Mouse (Mus musculus) ovary, adult 10 weeks (tissue): Measurements from ENCODE around the gene Hoxb5. TPM values are rescaled to one million over a fixed set of nuclear protein-coding genes. Genes with fewer than 3 reads are reported as not detected.

ENCODE experiments used
- polyA plus RNA-seq: library from polyadenylated mRNA; stranded (reverse); fragments of 350-450 nt; fragmentation: Illumina TruSeq; extraction: RNeasy Lipid Tissue Mini Kit (QIAGEN cat#74804); gene quantifications from one replicate; pipeline ENCODE4 v1.2.3, GENCODE M21; 2014

The Hoxb5 gene
- polyA plus RNA-seq: 1.2 TPM

DNA sequence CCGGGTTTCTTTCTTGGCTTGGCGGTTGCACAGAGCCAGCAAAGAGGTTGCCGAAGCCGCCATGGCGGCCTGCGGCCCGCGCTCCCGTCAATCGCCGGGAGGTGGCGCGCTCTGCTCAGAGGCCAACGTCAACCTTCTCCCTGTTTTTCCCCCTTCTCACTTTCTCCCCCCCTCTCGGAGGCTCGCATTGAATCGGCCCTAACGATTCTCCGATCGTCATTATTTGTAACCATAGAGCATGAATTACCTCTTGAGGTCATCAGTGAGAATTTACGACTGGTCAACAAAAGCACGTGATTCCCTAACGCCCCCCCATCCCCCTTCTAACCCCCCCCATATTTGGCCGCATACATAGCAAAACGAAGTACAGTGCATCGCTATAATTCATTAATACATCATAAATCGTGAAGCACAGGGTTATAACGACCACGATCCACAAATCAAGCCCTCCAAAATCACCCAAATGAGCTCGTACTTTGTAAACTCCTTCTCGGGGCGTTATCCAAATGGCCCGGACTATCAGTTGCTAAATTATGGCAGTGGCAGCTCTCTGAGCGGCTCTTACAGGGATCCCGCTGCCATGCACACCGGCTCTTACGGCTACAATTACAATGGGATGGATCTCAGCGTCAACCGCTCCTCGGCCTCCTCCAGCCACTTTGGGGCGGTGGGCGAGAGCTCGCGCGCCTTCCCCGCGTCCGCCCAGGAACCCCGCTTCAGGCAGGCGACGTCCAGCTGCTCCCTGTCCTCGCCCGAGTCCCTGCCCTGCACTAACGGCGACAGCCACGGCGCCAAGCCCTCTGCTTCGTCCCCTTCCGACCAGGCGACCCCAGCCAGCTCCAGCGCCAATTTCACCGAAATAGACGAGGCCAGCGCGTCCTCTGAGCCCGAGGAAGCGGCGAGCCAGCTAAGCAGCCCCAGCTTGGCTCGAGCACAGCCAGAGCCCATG is at the start of gene Hoxb5:
Gene Hoxb5 (plus strand): TSS at position 186 of the 949 bp plus-strand sequence.

DNA sequence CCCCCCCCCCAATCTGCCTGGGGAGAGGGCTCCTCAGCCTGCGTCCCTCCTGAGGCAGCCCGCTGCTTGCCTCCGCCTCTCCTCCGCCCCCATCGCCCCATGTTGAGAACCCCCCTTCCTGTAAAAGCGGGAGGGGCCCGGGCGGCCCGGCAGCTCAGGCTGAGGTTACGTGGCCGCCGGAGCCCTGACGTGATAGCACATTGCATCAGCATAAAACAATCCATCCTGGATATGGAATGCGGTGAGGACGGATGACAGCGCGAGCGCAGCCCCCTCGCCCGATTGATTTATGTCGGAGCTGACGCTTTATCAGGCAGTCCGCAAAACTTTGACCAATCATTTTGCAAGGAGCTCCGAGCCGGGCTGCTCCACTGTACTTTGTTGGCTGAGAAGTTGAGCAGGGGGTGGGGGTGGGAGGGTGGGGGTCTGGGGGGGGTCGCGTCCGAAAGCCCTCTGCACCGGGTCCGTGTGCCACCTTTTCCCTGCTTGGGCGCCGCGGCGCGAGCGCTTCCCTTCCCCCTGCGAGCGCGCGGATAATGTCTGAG is 32.1 kb upstream of the Hoxb5 start, which contains the start of gene Hoxb9:
Gene Hoxb9 (plus strand): TSS at position 462 of the 545 bp plus-strand sequence.

DNA sequence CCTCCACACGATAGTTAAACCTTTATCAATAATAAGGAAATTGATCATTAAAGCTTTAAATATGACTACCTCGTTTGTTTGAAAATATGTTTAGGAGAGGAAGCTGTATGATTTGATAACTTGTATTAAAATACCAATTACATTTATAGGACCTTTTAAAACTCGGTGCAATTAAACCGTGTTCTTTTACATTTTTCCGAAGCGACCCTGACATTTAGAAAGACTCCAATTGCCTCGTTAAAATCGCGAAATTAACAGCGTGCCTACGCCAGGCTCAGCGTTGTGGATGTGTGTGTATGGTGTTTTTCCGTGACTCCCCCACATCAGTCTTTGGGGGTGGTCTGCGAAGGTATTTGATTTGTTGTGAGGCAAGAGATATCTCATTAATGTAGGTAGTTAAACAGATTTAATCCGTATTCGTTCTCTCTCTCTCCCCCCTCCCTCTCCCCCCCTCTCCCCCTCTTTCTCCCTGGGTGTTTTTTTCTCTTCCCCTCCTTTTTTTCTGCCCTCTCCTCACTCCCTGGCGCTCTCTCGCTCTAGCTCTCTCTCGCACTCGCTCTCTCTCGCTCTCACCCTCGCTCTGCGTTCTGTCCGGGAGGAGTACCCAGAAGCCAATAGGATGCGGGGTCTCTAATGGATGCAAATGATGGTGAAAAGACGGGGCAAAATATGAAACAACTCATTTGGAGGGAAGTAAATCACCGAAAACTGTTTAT is 21.1 kb upstream of the Hoxb5 start, which contains the start of gene Hoxb8:
Gene Hoxb8 (plus strand): TSS at position 51 of the 716 bp plus-strand sequence.

DNA sequence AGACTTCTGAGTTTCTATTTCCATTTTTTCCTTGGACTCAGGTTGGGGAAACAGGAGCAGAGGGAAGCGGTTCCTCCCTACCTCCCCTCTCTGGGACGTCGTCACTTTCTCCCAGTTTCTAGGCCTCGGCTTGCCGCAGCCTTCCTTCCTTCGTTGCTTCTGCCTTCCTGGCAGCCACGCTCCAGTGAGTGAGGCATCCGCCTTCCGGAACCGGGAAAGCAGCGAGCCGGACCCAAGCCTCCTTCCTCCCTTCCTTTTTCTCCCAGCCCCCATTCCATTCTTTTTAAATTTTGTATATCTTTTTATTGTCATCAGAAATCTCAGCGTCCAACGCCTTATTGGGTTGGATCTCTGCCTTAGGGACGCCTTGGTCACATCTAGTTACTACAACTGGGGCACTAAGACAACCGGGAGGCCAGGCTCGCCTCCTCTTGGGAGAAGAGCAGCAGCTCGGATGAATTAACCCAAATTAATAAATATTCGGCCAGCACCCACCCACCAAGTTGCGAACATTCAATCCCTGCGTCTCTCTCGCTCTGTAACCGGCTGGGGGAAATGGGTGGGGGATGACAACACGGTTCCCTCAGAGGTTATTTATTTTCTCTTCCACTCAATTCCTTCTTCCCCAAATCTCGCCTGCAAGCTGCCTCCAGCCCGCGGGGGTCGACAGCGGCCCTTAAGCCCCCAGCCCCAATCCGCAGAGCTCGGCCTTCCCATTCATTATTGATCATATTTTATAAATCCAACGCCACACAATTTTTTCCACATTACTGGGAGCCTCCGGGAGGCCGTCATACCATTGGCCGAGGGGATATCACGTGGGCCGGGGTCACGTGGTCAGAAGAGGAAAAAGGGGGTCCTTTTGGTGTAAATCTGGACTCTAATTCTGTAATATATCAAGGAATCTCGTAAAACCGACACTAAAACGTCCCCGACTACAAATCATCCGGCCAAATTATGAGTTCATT is 17.1 kb upstream of the Hoxb5 start, which contains the start of gene Hoxb7:
Gene Hoxb7 (plus strand): TSS at position 853 of the 968 bp plus-strand sequence.

DNA sequence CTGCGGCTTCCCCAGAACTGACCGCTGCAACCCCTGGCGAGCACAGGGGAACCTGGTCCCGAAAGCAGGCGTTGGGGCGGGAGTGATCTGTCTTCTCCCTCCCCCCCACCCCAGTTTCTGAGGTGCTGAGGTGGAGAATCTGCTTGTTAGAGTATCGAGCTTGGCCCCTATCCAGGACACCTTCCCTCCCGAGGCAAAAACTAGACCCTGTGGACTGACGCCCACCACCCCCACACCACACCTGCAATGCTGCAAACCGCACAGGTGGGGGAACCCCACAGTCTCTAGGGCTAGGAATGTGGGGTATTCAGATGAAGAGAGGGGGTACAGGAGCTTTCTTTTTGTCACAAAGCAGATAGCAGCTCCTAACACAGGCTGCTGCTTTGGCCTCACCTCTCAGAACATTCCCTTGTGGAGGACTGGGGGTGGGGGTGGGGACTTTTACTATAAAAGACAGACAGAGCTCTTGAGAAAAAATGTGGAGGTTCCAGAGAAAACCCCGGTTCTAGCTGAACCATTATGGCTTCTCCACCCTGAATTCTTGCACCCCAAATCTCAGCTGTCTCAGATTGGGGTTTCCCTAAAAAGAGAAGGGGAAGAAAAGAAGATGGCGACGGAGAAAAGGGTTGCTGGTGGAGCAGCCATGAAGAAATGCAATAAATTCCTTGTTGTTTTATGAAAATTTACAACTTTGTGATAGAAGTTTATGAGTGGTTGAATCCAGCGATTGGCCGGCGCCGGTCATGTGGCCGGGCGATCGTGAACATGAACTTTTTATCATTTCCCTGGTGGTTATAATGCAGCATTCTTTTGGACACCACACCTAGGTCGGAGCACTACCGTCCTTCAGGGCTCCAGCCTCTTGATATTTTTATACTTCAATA is 11.2 kb upstream of the Hoxb5 start, which contains the start of gene Hoxb6:
Gene Hoxb6 (plus strand): TSS at position 796 of the 884 bp plus-strand sequence.

DNA sequence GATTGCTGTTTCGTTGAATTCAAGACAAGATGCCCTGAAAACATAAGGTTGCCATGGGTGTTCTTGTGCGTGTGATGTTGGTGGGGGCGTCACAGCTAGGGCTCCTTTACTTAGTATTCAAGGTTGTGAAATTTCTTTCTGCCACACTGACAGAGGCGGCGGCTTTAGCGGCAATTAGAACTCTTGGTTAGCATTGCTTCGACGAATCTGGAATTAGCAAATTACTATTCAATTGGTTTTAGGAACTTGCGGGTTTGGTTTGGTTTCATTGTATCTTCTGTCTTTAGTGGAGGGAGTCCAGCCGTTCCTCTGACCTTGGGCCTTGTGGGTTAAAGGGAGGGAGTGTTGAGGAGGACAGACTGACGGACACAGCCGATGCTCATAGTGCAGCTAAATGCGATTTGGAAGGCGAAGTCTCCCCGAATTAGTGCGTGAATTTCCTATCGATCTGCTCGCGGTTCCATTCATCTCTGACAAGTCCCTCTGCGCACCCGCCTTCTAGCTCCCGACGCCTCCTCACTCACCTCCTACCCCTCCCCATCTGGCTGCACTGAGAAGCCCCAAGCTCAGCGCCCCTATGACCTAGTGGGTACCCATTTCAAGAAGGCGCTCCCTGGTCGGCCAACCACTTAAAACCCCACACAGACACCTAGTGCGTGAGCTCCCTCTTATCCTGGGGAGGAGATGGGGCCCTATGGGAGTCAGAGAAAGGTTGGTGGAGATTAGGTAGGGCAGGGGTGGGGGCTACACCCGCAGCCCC is 14.7 kb downstream of the Hoxb5 start, which contains the start of gene Hoxb4:
Gene Hoxb4 (plus strand): TSS at position 660 of the 760 bp plus-strand sequence.

DNA sequence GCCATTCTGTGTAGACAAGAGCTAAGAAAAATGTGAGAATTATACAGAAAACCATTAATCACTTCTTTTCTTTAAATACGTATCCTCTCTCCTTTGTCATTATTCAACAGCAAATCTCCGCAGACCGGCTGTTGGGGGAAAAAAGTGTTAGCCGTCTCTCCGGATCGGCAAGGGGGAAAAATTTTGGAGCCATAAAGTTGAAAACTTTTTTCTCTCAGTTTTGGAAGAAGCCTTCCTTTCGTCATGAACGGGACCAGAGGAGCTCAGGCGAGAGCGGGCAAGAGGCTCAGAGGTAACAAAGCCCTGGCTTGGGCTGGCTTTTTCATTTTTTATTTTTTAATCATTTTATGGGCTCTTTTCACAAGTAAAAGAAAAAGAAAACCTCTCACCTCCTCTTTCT is 20.0 kb downstream of the Hoxb5 start, which contains the start of gene Hoxb3:
Gene Hoxb3 (plus strand): TSS at position 173 of the 400 bp plus-strand sequence.

DNA sequence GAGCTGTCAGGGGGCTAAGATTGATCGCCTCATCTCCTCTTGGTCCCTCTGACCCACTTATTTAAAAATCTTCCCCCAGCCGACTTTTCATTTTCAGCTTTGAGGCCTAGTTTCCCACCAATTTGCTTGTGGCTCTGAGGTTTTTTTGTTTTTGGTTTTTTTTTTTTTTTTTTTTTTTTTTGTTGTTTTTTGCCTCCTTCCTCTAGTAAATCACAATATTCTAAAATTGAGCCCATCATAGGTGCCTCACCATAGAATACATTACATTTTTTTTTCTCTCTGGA is 47.1 kb downstream of the Hoxb5 start, which contains the start of gene Hoxb2:
Gene Hoxb2 (plus strand): TSS at position 185 of the 284 bp plus-strand sequence.

Other genes starting within 250 kb of the Hoxb5 start
- 26.7 TPM for gene Ube2z, start 237.9 kb upstream of the Hoxb5 start, polyA plus RNA-seq
- gene Atp5g1, start 227.7 kb upstream of the Hoxb5 start, polyA plus RNA-seq: 4.8 TPM
- gene Calcoco2, start 191.4 kb upstream of the Hoxb5 start, polyA plus RNA-seq: 0.57 TPM
- gene Ttll6, start 169.6 kb upstream of the Hoxb5 start, polyA plus RNA-seq: not detected
- not detected for gene Hoxb13, start 109.0 kb upstream of the Hoxb5 start, polyA plus RNA-seq
- gene Hoxb9, start 31.9 kb upstream of the Hoxb5 start, polyA plus RNA-seq: 5.0 TPM
- 0.77 TPM for gene Hoxb8, start 21.4 kb upstream of the Hoxb5 start, polyA plus RNA-seq
- 13.3 TPM for gene Hoxb7, start 16.7 kb upstream of the Hoxb5 start, polyA plus RNA-seq
- gene Hoxb6, start 10.9 kb upstream of the Hoxb5 start, polyA plus RNA-seq: 1.7 TPM
- 3.1 TPM for gene Hoxb4, start 14.9 kb downstream of the Hoxb5 start, polyA plus RNA-seq
- gene Hoxb3, start 20.0 kb downstream of the Hoxb5 start, polyA plus RNA-seq: 5.7 TPM
- gene Hoxb2, start 47.2 kb downstream of the Hoxb5 start, polyA plus RNA-seq: 4.2 TPM
- gene Hoxb1, start 62.4 kb downstream of the Hoxb5 start, polyA plus RNA-seq: not detected
- gene Skap1, start 161.3 kb downstream of the Hoxb5 start, polyA plus RNA-seq: 5.3 TPM